Mouse (Mus musculus) megakaryocyte progenitor cell, adult 5-6 weeks (primary cell): ENCODE results near the gene Dntt. TPM values are rescaled to one million over a fixed set of nuclear protein-coding genes. Genes with fewer than 3 reads are reported as not detected.
A peak's percentile ranks its signal among the peaks of the same experiment; 100 is the strongest.

Source experiments
- ATAC-seq: replicated peaks from 2 replicates; pipeline ENCODE4 v1.8.0; 2016; ENCODE audit warnings: mild to moderate bottlenecking, moderate TSS enrichment, inconsistent platforms; ENCODE audit not compliant: poor library complexity
- total RNA-seq, 2 experiments: library from RNA; stranded (forward) in 1 of 2; stranded (reverse) in 1 of 2; fragments of 157-497, 149-512 nt in 1 of 2; fragments of 200-1000 nt in 1 of 2; gene quantifications; 2 replicates each; pipeline versions ENCODE4 v1.2.3 to v1.2.4; 2015 to 2017

The Dntt gene
- total RNA-seq (2015) (5.7 and 18.3 TPM in 2 replicates), total RNA-seq (2017) (10.0 and 29.0 TPM in 2 replicates)

DNA sequence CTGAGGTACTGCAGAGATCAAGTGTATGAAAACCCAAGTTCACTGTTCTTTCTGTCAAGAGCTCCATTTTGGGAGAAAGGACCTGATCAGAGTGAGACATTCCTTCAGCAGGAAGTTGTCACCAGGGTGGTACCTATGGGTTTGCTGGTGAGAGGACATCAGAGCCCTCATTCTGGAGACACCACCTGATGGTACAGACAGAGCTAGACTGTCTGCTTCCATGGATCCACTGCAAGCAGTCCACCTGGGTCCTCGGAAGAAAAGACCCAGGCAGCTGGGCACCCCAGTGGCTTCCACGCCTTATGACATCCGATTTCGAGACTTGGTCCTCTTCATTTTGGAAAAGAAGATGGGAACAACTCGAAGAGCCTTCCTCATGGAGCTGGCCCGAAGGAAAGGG lies at the start of gene Dntt:
Dntt (plus strand) TSS at position 57 of the 400 bp plus-strand sequence.
- no peak for ATAC-seq

DNA sequence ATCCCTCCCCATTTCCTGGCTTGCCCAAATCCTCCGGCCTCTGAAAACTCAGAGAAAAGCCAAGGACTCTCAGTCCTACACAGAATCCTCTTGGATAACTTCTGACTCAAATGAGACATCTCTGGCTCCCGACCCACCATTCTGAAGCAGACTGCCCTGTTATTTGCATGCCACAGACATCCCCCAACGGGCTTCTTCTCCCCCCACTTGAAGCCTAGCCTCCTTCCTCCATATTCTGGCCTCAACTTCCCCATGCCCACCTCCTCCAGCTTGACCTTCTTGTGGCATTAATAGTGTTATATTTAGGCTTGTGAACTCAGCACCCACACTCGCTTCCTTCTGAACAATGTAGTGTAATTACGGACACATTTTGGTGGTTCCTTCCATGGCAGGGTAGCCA lies 48.4 kb upstream of the Dntt start:
- no peak for ATAC-seq

DNA sequence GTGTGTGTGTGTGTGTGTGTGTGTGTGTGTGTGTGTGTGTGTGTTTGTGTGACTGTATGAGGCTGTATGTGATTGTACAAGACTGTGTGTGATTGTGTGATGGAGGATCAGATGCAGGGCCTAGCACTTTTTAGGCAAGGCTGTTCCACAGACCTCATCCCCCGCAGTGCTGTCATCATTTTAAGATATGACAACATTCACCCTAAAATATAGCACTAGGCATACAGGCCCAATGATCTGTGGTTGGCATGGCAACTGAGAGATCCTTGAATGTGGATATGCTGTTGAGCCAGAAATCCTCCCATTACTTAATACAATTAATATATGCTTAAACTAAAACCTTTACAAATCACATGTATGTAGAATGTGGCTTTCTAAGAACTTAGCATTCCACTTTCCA lies 44.5 kb upstream of the Dntt start:
- ATAC-seq = no peak

DNA sequence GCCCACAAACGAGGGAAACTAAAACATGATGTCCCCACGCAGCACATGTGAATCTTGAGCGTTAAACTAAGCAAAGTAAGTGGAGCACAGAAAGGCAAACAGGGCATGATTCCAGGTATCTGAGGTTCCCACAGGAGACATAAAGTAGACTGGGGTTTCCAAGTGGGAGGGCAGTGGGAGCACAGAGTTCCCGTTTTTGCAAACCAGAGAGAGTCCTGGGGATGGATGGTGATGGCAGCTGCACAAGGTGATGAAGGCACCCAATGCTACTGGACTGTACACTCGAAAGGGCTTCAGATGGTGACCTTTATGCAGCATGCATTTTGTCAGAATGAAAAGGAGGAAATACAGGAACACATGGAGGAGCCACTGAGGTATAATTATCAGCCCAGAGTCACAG lies 40.2 kb upstream of the Dntt start:
- ATAC-seq = no peak

DNA sequence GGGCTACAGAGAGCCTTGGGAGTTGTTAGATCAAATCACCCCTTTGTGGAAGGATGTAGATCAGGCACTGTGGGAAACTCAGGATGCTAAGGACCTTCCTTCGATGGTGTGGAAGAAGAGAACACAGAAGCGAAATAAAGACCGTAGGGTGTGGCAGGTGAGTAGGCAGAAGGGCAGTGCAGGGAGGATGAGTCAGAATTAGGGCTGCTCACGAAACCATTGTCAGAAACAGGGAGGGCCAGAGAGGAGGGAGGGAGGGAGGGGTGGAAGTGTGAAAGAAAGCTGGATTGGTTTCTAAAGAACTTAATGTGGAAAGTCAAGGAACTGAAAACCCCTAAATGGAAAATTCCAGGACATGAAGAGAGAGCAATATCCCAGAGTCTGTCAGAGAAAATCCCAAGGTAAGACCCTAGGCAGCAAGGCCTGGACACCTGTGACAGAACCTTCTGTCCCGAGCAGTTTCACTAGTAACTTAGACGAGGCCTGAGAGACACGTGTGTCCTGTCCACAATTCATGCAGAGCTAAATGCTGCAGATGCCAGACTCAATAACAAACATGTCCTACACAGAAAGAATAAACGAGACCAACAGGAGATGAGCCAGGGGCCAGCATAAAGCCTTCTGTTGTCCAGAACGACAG lies 39.0 kb upstream of the Dntt start:
- no peak for ATAC-seq

DNA sequence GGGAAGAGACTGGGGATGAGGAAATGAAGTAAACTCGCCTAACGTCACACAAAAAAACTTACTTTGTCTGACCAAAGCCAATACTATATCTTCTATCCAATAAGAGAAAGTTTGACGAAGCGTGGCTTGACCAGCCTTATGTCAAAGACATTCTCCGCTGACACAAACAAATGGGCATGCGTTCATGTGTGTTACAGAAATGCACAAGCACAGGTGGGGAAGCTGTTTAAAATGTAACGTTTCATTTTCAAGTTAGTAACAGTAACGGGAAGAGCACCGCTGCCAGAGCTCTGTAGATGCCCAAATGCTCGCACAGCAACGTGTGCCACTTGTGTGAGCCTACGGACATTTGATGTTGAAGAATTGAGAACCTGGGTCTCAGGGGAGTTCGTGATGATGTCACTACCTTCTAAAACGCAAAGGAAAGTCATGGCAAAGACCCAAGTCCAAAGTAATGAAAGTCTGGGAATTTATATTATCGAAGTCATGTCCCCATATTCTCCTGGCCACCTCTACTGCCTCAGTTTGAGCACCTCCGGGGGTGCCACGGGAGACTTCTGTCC lies 38.2 kb upstream of the Dntt start:
- ATAC-seq = no peak

DNA sequence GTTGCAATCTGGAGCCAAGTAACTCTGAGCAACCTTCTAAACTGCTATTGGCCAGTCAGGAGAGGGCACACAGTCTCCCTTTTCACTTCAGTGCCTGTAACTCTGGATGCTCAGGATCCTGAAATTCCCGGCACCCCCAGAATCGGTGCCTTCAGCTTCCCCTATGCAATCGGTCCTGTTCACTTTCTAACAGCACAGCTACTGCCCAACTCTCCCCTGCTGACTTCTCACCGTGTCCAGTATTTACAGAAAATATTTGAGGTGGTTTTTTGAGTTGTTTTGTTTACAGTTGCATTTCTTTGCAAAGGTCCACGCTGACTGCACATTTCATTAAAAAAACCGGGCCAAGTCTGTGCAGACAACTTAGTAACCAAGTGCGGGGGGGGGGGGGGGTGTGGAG lies 37.4 kb upstream of the Dntt start:
- no peak for ATAC-seq

DNA sequence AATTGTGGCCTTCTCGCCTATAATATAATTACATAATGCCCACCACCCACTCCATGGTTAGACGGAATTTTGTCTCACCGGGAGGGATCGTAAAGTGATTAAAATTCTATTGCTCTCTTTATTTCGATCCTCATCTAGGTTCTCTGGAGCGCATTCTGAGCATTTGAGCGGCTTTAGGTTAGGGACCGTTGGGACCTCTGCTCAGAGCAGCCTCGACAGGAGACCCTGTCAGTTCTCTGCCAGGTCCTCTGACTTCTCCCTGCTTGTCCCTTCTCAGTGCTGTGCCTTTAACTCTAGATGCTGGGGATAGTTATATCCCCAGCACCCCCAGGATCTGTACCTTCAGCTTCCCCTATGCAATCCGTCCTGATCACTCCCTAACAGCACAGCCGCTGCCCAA lies 37.0 kb upstream of the Dntt start:
- no peak for ATAC-seq

DNA sequence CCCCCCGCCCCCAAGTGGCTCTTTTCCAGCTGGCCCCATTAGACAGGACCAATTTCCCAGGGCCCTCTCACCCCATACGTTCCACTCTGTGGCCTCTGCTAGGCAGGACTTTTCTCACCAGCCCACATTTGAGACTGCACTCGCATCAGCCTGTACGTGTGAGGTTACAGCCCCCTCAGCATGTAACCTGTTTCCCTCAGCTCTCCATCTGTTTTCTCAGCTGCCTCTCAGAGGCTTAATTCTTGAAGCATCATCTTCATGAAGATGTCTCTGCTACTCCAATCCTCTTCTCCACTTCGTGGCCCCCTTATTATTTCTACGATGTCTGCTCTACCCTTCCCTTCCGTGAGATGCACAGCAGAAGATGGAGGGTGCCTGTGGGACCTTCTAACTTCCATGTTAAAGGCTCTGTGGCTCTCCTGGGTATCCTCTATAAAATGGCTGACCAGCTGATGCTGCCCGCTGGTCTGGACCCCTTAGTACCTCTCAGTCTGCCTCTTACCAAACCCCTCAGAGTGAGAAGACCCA lies 36.5 kb upstream of the Dntt start:
- ATAC-seq = no peak

DNA sequence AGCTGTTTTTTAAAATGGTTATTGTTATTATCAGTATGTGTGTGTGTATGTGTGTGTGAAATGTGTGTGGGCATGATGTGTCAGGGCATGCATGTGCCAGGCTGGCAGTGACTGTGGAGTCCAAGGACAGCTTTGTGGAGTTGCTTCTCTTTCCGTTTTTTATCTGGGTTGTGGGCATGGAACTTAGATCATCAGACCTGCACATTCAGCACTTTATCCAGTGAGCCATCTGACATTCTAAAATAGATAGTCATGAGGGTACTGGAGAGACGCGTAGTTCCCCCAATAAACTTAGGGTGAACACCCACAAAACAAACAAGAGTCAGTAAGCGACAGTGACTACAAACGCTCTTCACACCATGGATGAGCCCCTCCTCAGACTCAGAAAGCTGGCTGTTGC lies 35.7 kb upstream of the Dntt start:
- ATAC-seq = no peak

DNA sequence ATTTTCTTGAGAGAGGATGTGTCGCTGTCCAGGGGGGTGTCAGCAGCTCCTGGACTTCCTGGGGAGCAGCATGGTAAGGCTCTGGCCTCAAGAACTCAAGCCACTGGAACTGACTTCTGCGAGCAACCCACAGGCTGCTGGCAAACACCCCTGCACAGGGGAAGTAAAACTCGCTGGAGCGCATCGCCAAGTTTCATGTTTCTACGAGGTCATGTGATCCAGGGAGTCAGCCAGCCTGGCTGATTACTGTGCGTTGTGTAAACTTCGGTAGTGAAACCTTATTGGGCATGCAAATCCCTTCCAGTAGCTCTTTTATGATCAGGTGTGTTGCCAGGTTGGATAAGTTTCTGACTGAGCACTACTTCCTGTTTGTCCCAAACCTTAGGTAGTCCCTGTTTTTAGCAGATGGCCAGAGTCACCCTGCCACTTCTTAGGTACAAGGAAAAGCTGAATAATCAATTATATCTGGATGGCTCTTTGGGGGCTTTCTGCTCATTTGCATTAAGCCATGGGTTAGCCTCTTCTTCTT lies 35.0 kb upstream of the Dntt start, which contains the start of gene Blnk:
Blnk (minus strand) TSS at position 479 of the 529 bp plus-strand sequence.
- peak; percentile 72 for ATAC-seq

DNA sequence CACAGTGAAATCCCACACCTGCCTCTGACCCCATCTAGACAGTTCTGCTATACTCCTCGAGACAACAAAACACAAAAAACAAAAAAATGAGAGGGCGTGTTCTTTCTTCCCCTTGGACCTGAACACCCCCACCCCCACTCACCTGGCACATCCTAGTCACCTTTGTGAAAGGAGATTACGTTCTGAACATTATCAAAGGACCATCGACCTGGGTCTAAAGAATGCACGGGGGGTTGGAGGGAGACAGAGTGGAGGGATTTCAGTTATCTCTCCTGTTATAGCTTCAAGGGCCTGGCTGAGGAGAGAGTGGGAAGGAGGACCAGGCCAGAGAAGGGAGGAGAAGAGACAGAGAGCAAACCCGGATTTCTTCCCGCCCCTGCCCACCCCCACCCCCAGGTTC lies 34.2 kb upstream of the Dntt start:
- ATAC-seq = no peak

DNA sequence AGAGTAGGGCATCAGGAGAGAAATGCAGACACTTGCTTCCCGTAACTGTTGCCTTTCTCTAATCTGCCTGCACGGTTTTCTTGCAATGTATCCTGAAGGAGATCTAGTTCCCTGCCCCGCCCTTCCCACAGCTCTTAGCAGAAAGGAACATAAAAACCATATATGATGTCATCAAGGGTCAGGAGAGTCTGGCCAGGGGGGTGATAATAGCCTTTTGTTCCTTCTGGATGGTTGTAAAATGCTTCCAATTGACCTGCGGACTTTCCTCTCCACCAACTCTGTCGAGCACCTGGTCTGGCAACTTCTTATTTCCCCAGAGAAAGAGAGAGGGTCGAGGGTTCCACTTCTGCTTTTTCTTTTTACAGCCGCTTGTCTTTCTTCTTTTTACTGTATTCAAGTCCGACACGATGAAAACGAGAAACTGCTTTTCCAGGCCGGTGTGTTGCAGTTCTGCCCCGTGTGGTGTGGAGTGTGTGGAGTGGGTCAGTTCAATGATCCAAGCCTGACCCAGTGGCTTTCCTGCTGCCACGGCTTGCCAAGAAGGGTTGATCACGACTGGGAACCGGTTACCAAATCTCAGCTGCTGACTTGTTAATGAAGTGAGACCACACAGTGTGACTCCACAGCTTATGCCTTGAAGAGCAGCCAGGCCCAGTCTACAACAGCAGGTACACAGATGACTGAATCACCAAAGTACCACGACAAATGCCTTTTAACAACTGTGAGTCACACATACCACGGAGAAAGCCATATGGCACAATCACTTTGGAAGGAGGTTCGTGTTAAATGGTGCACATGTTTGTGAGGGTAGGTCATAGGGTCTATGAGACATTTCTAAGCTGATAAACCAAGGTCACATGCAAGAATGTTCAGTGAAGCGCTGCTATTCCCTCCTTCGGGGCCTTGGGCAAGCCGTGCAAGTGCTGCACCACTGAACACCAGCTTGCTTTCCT lies 33.4 kb upstream of the Dntt start:
- ATAC-seq = 0 out of 2 replicates have a peak, but pooled peaks have one; percentile 17

DNA sequence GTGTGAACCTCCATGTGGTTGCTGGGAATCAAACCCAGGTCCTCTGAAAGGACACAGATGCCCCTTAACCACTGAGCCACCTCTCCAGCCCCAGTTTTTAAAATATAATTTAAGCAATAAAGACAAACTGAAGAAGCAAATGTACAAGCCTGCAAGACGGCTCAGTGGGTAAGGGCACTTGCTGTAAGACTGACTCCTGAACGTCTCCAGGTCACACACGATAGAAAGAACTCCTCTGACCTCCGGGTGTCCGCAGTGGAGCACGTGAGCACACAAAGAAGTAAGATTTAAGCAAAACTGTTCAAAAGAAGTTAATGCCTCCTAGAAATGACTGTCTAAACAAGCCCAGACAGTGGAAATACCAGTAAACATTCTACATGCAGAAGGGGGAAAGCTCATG lies 32.4 kb upstream of the Dntt start:
- no peak for ATAC-seq

DNA sequence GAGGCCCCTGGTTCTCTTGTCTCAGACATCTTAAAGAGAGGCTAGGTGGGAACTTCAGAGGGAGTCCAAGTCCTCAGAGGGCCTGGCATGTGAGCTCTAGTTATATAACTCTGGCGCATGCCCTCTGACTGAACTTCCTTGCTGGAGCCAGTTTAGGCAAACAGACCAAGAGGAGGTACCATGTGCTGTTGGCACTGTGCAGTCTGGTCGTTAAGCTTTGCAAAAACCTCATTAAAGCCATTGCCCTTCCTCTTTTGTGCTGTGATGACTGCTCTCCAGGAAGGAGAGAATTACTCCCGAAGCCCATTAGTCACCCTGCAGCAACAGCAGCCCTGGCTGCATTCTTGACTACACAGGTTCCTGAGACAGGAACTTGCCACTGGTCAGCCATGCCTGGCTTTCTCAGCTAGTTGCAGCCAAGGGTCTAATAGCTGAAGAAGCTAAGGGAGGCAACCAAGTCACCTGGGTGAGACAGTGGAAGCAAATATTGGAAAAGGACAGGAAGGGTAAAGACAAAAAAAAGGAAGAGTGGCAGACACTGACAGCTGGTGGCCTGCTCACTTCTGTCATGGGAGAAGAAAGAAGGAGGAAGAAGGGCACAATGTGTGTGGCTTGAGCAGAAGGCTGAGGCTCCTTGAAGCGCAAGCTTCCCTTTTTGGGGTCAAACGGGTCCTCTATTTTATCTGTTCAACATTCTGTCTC lies 30.5 kb upstream of the Dntt start:
- peak; percentile 59 for ATAC-seq

DNA sequence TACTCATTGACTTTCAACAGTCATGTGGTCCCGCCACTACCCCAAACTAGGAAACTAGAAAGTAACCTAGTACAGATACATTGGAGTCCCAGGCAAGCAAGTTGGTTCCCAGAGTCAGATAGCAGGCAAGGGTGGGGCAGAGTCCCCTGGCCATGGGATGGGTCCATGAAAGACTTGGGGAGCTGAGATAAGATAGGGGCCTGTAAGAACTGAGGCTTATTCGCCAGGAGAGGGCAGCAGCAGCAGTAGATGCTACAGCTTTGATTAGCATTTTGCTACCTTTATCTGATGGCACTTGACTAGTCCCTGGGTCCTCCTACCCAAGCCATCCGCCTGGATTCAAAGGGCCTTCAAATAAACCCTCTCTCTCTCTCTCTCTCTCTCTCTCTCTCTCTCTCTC lies 29.5 kb upstream of the Dntt start:
- ATAC-seq = peak; percentile 67

DNA sequence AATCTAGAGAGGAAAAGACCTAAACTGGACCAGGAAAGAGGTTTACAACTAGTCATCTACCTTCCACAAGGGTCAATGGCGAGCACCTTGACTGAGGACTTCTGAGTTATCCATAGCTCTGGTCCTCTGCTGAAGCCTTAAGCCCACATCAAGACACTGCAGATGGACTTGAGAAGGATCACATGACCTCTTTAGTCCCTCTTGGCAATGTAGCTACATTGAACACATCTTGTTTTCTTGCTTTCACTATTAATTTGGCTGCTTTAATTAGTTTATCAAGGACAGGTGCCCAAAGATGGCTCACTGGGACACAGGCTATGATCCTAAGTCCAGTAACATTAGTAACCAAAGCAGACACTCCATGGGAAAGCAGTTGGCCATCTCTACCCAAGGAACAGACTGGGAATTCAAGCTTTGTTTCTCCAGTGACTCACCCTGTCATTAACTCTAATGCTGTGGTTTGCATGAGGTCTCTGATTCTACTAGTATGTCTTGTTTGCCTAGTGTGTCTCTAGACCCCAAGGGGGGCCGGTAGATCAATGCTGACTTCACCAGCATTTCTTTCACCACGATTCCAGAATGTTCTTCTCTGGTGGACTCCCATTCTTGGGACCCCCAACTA lies 25.3 kb upstream of the Dntt start:
- no peak for ATAC-seq

DNA sequence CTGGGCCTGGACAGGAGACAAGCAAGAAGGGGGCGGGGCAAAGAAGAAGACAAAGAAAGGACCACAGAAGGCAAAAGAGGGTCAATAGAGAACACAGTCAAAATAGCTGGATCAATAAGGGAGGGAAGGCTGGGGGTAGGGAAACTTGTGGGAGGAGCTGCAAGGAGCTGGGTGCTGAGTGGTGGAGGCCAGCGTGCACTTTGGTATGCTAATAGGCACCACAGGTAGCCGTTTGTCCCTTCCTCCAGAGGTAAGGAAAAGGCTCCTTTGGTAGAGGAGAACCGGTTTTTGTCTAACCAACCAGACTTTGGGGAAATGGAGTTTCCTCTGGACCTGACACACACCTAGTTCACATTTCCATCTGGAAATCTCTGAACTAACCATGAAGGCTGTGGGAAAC lies 22.5 kb upstream of the Dntt start:
- no peak for ATAC-seq

DNA sequence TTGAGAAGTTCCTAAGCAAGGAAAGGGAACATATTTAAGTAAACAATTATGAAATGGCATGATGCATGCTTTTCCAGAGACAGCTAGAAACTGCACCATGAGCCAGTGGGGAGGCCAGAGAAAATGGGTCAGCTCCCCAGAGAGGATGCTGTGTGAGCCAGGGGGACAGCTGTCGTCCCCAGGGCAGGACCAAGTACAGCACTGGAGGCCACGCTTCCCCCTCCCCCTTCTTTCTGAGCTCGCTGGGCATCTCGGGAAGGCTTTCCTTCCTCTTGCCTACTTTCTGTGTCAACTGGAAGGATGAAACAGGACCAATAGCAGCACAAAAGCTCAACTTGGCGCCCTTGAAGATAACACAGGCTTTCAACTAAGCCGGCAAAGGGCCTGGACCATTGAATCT lies 21.7 kb upstream of the Dntt start:
- ATAC-seq = no peak

DNA sequence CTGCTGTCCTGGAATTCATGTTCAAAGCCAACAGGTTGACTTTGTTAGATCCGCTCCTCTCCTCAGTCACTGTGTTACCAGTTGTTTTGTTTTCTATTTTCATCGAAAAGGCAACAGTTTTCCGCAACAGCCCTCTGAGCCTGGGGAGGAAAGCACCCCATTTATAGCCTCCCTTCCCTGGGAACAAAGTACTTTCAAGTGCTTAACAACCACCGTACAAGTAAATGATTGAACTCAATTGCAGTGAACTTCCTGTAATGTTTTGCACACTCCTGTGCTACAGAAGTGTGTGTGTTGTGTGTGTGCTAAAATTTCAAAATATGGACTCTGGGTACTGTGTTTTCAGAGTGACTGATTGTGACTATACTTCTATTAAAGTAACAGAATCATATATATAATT lies 21.3 kb upstream of the Dntt start:
- ATAC-seq = no peak
